Mouse (Mus musculus) hindbrain, embryonic 10.5 days (tissue): Measurements from ENCODE around the gene Megf6. TPM values are rescaled to one million over a fixed set of nuclear protein-coding genes. Genes with fewer than 3 reads are reported as not detected.

Experiments used
- DNase-seq: peaks from one replicate; pipeline ENCODE4 v3.0.0-alpha.2; 2017; ENCODE audit warnings: low spot score
- H3K27ac ChIP-seq: fragments of 300-500 bp; sonication (generic); 2 replicates; pipeline ENCODE4 v1.5.1; 2016; ENCODE audit warnings: mild to moderate bottlenecking, moderate library complexity
- H3K27me3 ChIP-seq: fragments of 300-500 bp; sonication (generic); 2 replicates; pipeline ENCODE4 v1.6.1; 2016; ENCODE audit warnings: mild to moderate bottlenecking; ENCODE audit not compliant: poor library complexity, insufficient read depth, severe bottlenecking
- H3K36me3 ChIP-seq: fragments of 300-500 bp; sonication (generic); 2 replicates; pipeline ENCODE4 v1.6.1; 2016; ENCODE audit warnings: mild to moderate bottlenecking, moderate library complexity
- H3K4me1 ChIP-seq: fragments of 300-500 bp; sonication (generic); replicated peaks from 2 replicates; pipeline ENCODE4 v1.6.1; 2016; ENCODE audit warnings: mild to moderate bottlenecking
- H3K4me3 ChIP-seq: fragments of 300-500 bp; sonication (generic); 2 replicates; pipeline ENCODE4 v1.5.1; 2016; ENCODE audit warnings: mild to moderate bottlenecking, moderate library complexity
- H3K9me3 ChIP-seq: fragments of 300-500 bp; sonication (generic); 2 replicates; pipeline ENCODE4 v1.6.1; 2016; ENCODE audit warnings: mild to moderate bottlenecking, moderate library complexity
- WGBS: fragments of 180-500 bp; shearing (Covaris S2); methylation state at CpG from one replicate; pipeline ENCODE4 v1.1.7; 2016; 5-methylcytosine and 5-hydroxymethylcytosine counted together
- polyA plus RNA-seq: library from polyadenylated mRNA; unstranded; fragments of >200 nt; fragmentation: Nextera tagmentation; extraction: Ambion mirVana; gene quantifications from 2 replicates; pipeline ENCODE4 v1.2.1, GENCODE M21; 2016

Gene Megf6
- polyA plus RNA-seq, 1 experiment from 2014 or later: 28.2 TPM

DNA sequence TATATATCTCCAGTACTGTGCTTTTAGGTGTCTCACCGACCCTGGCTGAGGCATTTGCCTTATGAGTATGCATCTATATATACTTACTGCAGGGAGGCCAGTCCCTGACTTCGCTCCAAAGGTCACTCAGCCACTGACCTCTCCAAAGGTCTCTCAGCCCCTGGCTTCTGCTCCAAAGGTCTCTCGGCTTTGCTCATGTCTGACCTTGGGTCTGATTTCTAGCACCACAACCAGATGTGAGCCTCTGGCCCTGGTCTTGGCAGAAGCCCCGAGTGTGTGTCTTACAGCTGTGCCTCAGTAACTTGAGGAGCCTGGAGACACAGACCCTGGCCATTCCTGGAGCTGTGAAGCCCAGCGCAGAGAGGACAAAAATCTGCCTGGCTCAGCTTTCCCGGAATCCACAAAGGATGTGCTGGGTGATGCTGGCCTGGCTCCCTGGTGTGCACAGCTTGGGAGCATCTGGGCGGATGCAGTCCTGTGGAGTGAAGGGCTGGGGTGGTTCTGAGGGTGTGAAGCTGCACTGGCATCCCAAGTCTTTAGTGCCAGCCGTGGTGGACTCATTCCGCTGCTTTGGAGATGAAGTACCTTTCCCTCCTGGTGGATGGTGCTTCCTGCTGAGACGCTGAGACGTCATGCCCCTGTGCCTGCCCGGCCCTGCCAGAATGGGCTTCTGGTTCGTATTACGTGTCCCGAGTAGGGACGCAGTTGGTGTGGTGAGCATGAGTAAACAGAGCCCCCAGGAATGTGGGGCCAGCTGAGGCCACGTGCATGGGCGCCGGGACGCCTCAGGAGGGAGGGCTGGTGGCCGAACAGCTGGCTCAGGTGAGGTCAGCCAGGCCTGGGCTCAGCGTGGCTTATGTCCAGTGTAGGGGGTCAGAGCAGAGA, 76.9 kb downstream of the Megf6 start:
- DNase-seq: peak; percentile 33
- 30% methylated on average over 22 of the region's 22 CpGs for WGBS
- Histone ChIP-seq H3K4me1 (peaks cover 47% of the 10 kb centered on the region), H3K4me3 (peak overlapping the region; percentile 47; the same call in 1 of the 2 replicates), H3K27me3 (peaks cover 10% of the 10 kb centered on the region; the same call in 1 of the 2 replicates), H3K9me3 (no peaks in the 10 kb centered on the region), H3K27ac (peak overlapping the region; percentile 64), H3K36me3 (peaks cover 6% of the 10 kb centered on the region)

DNA sequence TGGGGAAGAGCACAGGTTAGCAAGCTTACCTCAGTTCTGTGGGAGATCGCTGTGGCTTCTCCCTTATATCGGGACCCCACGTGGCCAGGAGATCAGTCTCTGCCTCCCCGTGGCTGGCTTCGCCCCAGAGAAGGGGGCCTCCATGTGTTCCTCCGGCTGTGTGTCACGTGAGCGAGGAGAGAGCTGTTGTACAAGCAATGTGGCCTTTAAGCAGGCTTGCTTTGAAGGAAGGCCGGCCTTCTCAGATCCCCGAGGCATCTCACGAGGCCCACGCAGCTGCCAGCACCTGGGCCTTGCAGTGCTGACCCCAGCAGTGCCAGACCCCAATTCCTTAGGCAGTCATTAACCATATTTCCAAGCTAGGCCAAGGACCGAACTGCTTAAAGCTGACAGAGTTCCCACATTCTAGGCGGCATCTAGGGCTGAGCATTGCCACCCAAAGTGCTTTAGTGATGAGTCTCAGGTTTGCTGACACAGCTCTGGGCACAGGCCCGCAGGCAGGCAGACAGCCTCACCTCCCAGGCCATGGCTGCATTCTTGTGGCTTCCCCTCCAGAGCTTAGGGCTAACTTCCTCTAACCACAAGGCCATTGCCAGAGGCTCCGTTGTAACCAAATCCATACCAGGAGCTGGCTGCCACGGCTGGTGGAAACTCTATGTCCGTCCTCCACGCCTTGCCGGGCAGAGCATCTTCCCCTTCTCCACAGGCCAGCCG, 77.7 kb downstream of the Megf6 start:
- Histone ChIP-seq H3K27me3 (peaks cover 10% of the 10 kb centered on the region; the same call in 1 of the 2 replicates), H3K9me3 (no peaks in the 10 kb centered on the region), H3K4me1 (peaks cover 47% of the 10 kb centered on the region), H3K36me3 (peaks cover 2% of the 10 kb centered on the region; the same call in 1 of the 2 replicates), H3K4me3 (no peak overlapping the region), H3K27ac (peak overlapping the region; percentile 64)
- 68% methylated on average over 21 of the region's 21 CpGs for WGBS
- DNase-seq: no peak

DNA sequence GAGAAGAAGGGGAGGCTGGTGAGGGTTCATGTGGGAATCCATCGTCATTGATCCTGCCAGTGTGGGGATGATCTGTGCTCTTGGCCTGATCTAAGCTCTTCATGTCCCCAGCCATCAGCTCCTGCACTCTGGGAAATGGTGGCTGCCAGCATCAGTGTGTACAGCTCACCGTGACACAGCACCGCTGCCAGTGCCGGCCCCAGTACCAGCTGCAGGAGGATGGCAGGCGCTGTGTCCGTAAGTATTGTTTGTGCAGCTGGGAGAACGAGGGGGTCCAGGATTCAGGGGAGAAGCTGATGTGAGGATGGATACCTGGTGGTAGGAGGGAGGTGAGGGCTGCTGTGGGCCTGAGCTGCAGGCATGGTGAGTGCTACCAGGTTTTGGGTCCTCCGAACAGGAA, 78.8 kb downstream of the Megf6 start:
- Histone ChIP-seq H3K36me3 (peaks cover 6% of the 10 kb centered on the region; the same call in 1 of the 2 replicates), H3K4me3 (no peak overlapping the region), H3K27ac (peak overlapping the region; percentile 19; the same call in 1 of the 2 replicates), H3K4me1 (peaks cover 57% of the 10 kb centered on the region), H3K27me3 (peaks cover 10% of the 10 kb centered on the region; the same call in 1 of the 2 replicates), H3K9me3 (no peaks in the 10 kb centered on the region)
- DNase-seq: no peak
- WGBS: 60% methylated on average over 8 of the region's 8 CpGs

DNA sequence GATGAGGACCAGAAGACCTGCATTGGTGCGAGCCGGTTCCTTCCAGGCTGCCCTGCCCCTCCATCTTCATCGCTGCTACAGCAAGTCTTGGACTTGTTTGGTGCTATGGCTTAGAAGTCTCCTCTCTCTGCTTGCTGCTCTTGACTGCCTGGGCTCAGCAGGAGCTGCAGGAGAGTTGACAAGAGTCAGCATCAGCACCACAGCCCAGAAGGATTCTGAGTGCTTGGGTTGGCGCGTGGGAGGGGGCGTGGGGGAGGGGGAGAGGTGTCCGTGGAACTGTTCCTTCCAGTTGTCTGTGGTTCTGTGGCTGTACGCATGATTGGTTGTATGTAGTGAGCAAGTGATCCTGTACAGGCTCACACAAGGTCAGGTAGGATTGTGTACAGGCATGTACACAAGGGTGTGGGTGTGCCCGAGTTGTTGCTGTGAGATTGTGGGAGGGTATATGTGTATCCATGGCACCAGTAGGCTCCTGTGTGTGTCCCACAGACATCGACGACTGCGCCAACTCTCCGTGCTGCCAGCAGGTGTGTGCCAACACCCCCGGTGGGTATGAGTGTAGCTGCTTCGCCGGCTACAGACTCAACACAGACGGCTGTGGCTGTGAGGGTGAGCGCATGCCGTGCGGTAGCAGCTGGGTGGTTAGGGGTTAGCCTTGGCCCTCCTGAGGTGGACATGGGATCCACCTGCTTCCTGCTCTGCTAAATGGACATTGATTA, 82.2 kb downstream of the Megf6 start:
- Histone ChIP-seq H3K27me3 (0 out of 2 replicates have a peak, but pooled peaks cover 2% of the 10 kb centered on the region), H3K4me1 (peaks cover 32% of the 10 kb centered on the region), H3K9me3 (no peaks in the 10 kb centered on the region), H3K36me3 (peaks cover 19% of the 10 kb centered on the region; the same call in 1 of the 2 replicates), H3K4me3 (no peak overlapping the region), H3K27ac (no peak overlapping the region)
- no peak for DNase-seq
- 92% methylated on average over 20 of the region's 20 CpGs for WGBS

DNA sequence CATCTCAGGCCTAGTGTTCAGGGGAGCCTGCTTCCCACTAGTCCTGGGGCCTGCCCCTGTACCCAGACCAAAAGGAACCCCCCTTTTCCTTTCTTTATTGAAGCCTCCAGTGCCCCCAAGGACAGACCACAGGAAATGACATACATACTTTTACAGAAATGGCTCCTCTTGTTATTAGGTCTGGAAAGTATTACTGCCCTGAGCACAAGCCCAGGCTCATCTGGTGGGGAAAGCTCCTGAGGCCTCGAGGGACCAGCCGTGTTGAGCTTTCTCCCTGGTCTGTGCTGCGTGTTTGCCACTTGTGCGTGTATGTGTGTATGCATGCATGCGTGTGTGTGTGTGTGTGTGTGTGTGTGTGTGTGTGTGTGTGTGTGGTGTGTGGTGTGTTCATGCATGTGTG, 90.2 kb downstream of the Megf6 start:
- Histone ChIP-seq H3K9me3 (no peaks in the 10 kb centered on the region), H3K4me3 (no peak overlapping the region), H3K27ac (no peak overlapping the region), H3K27me3 (no peaks in the 10 kb centered on the region), H3K4me1 (no peaks in the 10 kb centered on the region; the same call in 1 of the 2 replicates), H3K36me3 (peaks cover 44% of the 10 kb centered on the region)
- DNase-seq: no peak
- WGBS: 84% methylated on average over 5 of the region's 5 CpGs

DNA sequence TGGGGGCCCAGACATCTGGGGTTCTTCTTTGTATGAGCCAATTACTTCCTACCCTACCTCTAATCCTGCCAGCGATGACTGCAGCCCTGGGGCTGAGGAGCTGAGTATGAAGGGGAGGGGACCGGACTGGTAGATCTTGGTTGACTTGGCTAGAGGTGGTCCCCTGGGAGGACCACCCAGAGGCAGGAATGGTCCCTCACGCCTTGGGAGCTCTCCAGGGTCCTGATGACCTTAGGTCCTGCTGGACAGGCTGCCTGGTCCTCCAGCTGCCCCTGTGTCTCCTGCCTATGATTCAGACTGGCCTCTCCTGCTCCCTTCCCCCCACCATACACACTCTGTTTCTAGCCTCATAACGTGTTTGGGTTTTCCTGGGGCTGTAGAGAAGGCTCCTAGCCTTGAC, 91.5 kb downstream of the Megf6 start:
- 62% methylated on average over 4 of the region's 4 CpGs for WGBS
- Histone ChIP-seq H3K9me3 (no peaks in the 10 kb centered on the region), H3K36me3 (peaks cover 48% of the 10 kb centered on the region), H3K27me3 (no peaks in the 10 kb centered on the region), H3K4me3 (no peak overlapping the region), H3K27ac (no peak overlapping the region), H3K4me1 (no peaks in the 10 kb centered on the region; the same call in 1 of the 2 replicates)
- DNase-seq: no peak

DNA sequence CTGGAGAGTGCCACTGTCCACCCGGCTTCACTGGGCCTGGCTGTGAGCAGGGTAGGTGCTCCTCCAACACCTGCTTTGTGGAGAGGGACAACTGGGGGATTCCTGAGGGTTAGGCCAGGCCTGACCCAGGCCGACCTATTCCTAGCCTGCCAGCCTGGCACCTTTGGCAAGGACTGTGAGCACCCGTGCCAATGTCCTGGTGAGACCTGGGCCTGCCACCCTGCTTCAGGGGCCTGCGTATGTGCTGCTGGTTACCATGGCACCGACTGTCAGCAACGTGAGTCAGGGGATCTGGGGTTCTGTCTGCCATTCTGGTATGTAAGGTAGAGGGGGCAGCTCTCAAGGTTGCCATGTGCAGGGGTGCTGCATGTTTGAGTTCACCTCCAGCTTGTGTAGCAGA, 97.0 kb downstream of the Megf6 start:
- 89% methylated on average over 6 of the region's 6 CpGs for WGBS
- H3K36me3 ChIP-seq: peaks cover 77% of the 10 kb centered on the region
- H3K4me3 ChIP-seq: no peak overlapping the region
- H3K27me3 ChIP-seq: no peaks in the 10 kb centered on the region
- H3K4me1 ChIP-seq: peaks cover 22% of the 10 kb centered on the region
- DNase-seq: no peak
- no peaks in the 10 kb centered on the region for H3K9me3 ChIP-seq
- no peak overlapping the region for H3K27ac ChIP-seq

DNA sequence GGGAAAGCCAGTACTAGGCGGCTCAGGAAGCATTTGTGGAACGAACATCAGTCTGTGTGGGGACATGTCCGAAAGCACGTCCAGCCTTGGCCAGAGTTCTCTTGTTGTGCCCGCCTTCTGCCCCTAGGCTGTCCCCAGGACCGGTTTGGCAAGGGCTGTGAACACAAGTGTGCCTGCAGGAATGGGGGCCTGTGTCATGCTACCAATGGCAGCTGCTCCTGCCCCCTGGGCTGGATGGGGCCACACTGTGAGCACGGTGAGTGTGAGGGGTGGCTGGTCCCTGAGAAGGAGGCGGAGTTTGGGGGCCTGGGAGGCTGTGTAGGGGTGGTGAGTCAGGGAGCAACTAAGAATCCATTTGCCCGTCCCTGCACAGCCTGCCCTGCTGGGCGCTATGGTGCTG, 99.0 kb downstream of the Megf6 start:
- 53% methylated on average over 10 of the region's 10 CpGs for WGBS
- Histone ChIP-seq H3K4me1 (peaks cover 22% of the 10 kb centered on the region), H3K9me3 (no peaks in the 10 kb centered on the region), H3K27ac (peak overlapping the region; percentile 19; the same call in 1 of the 2 replicates), H3K4me3 (no peak overlapping the region), H3K36me3 (peaks cover 68% of the 10 kb centered on the region), H3K27me3 (no peaks in the 10 kb centered on the region)
- DNase-seq: peak; percentile 17

DNA sequence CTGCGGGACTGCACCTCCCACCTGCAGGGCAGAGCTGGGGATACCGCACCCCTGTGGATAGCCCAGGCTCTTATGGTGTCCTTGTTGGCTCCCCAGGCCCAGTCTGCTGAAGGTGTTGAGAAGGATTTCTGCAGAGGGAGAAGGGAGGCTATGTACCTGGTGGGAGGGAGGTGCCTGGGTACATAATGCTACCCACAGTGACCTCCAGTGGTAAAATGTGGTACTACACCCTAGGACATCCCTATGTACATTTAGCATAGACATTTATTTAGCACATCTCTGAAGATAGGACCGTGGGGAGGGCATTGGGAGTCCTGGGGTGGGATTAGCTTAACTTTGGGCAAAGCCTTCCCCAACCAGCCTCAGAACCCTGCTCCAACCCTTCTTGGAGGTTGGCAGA, 102.5 kb downstream of the Megf6 start:
- Histone ChIP-seq H3K36me3 (peaks cover 57% of the 10 kb centered on the region), H3K27ac (no peak overlapping the region), H3K4me3 (no peak overlapping the region), H3K9me3 (no peaks in the 10 kb centered on the region), H3K27me3 (no peaks in the 10 kb centered on the region), H3K4me1 (peaks cover 20% of the 10 kb centered on the region)
- WGBS: 55% methylated on average over 3 of the region's 3 CpGs
- peak; percentile 55 for DNase-seq

DNA sequence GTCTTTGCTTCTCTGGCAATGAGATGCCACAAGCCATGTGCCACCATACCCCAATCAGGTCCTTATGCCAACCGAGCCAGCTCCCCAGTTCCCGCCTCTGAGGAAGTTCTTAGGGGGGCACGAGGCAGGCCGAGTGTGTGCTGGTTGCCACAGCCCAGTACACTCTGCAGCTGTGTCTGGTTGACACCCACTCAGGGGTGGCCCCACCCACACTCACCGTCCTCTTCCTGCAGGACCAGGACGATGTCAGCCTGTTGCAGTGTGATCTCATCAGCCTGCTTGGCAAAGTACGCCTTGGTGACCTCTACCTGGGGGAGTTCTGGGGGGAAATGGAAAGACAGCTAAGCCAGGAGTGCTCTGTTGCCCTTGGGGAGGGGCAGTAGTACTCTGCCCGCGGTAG, 109.0 kb downstream of the Megf6 start:
- H3K9me3 ChIP-seq: no peaks in the 10 kb centered on the region
- DNase-seq: no peak
- H3K4me1 ChIP-seq: peaks cover 18% of the 10 kb centered on the region
- no peaks in the 10 kb centered on the region for H3K27me3 ChIP-seq
- H3K27ac ChIP-seq: no peak overlapping the region
- WGBS: 88% methylated on average over 9 of the region's 9 CpGs
- H3K36me3 ChIP-seq: peaks cover 18% of the 10 kb centered on the region
- H3K4me3 ChIP-seq: no peak overlapping the region

DNA sequence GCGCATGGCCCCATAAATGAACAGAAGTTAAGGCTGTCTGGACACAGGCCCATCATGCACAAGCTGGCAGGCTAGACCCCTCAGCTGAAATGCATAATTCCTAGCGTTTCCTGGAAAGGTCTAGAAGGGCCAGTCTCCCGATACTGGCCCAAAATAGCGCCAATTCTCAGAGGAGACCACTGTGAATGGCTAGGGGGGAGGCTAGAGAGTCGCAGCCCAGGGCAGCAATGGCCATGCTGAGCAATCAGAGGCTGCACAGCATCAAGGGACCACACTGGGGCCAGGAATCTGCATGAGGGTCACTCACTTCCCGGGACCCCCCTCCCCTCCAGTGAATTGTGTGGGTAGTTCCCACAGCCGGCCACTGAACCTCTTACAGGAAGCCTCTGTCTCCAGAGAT, 113.1 kb downstream of the Megf6 start:
- no peak overlapping the region for H3K27ac ChIP-seq

DNA sequence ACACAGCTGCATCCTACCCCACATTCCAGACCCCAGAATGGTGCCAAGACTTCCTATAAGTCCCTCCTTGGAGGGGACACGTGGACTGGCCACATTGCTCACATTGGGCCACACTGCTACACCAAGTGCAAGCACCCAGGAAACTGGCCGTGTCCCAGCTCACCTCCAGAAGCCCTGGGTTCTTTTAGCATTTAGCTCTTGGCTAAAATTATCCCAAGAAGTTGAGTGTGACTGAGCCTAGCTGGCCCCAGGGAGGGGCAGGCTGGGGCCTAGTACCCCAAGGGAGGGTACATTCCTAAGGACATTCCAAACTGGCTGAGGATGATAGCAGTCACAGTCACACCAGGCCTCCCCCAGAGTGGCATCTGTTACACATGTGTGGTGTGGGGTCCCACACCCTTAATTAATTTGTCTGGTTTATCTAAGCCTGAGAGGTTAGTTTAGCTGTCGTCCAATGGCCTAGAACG, 123.2 kb downstream of the Megf6 start:
- WGBS: 53% methylated on average over 4 of the region's 4 CpGs

More for the DNA sequence above, 113.1 kb downstream of the Megf6 start:
- no peaks in the 10 kb centered on the region; the same call in 1 of the 2 replicates for H3K36me3 ChIP-seq
- DNase-seq: no peak
- H3K9me3 ChIP-seq: no peaks in the 10 kb centered on the region
- 70% methylated on average over 7 of the region's 7 CpGs for WGBS
- H3K4me1 ChIP-seq: peaks cover 19% of the 10 kb centered on the region
- no peak overlapping the region for H3K4me3 ChIP-seq
- H3K27me3 ChIP-seq: peaks cover 2% of the 10 kb centered on the region; the same call in 1 of the 2 replicates

More for the DNA sequence above, 123.2 kb downstream of the Megf6 start:
- Histone ChIP-seq H3K27me3 (peaks cover 25% of the 10 kb centered on the region), H3K27ac (0 out of 2 replicates have a peak overlapping the region, but pooled peaks have one; percentile 17), H3K36me3 (0 out of 2 replicates have a peak, but pooled peaks cover 3% of the 10 kb centered on the region), H3K4me1 (peaks cover 32% of the 10 kb centered on the region), H3K4me3 (no peak overlapping the region), H3K9me3 (no peaks in the 10 kb centered on the region)
- DNase-seq: no peak
